Mouse (Mus musculus) liver, embryonic 16.5 days (tissue): ENCODE results near the gene Celf5. TPM values are rescaled to one million over a fixed set of nuclear protein-coding genes. Genes with fewer than 3 reads are reported as not detected.

Experiments
- ATAC-seq: fragments of 200-750 bp; cut with Nextera tagmentation; 2 replicates; pipeline ENCODE4 v1.8.0; 2017; ENCODE audit warnings: low read depth, mild to moderate bottlenecking, moderate number of reproducible peaks, moderate library complexity
- H3K27ac ChIP-seq: fragments of 300-500 bp; sonication (generic); 2 replicates; pipeline ENCODE4 v1.5.1; 2014; ENCODE audit warnings: mild to moderate bottlenecking, low read length
- H3K27me3 ChIP-seq: fragments of 300-500 bp; sonication (generic); 2 replicates; pipeline ENCODE4 v1.6.1; 2014; ENCODE audit warnings: low read depth, low read length, mixed read lengths; ENCODE audit not compliant: control insufficient read depth, insufficient read depth
- H3K36me3 ChIP-seq: fragments of 300-500 bp; sonication (generic); 2 replicates; pipeline ENCODE4 v1.6.1; 2014; ENCODE audit warnings: mild to moderate bottlenecking; ENCODE audit not compliant: control insufficient read depth, insufficient read depth
- H3K4me1 ChIP-seq: fragments of 300-500 bp; sonication (generic); 2 replicates; pipeline ENCODE4 v1.6.1; 2014; ENCODE audit warnings: low read depth, low read length, mixed read lengths; ENCODE audit not compliant: control insufficient read depth
- H3K4me2 ChIP-seq: fragments of 300-500 bp; sonication (generic); 2 replicates; pipeline ENCODE4 v1.6.1; 2014; ENCODE audit warnings: low read depth, low read length, mixed read lengths
- H3K4me3 ChIP-seq: fragments of 300-500 bp; sonication (generic); 2 replicates; pipeline ENCODE4 v1.5.1; 2014; ENCODE audit warnings: low read depth, mild to moderate bottlenecking, low read length
- H3K9ac ChIP-seq: fragments of 300-500 bp; sonication (generic); 2 replicates; pipeline ENCODE4 v1.6.1; 2014; ENCODE audit warnings: low read depth, low read length
- H3K9me3 ChIP-seq: fragments of 300-500 bp; sonication (generic); replicated peaks from 2 replicates; pipeline ENCODE4 v1.6.1; 2016; ENCODE audit warnings: low read length; ENCODE audit not compliant: control insufficient read depth
- WGBS: fragments of 180-500 bp; shearing (Covaris S2); extraction: QIAGEN DNeasy Blood & Tissue Kit; methylation state at CpG from one replicate; pipeline ENCODE4 v1.1.7; 2014; ENCODE audit not compliant: insufficient replicate concordance; 5-methylcytosine and 5-hydroxymethylcytosine counted together
- polyA plus RNA-seq: library from polyadenylated mRNA; unstranded; fragments of >200 nt; fragmentation: Nextera tagmentation; extraction: Ambion mirVana; gene quantifications from 2 replicates; pipeline ENCODE4 v1.2.1, GENCODE M21; 2015

The Celf5 gene
- polyA plus RNA-seq, 1 experiment from 2014 or later: 0.05 TPM

GRCm38 (mm10) chr10:81518546-81518945, 36.0 kb upstream of the Celf5 start:
- WGBS: 15% methylated on average over 4 of the region's 4 CpGs
- Histone ChIP-seq H3K27me3 (no peaks in the 10 kb centered on the region), H3K4me1 (peaks cover 30% of the 10 kb centered on the region), H3K36me3 (peaks cover 5% of the 10 kb centered on the region), H3K9ac (no peak overlapping the region), H3K27ac (no peak overlapping the region; the same call in 1 of the 2 replicates), H3K4me2 (no peak overlapping the region), H3K4me3 (no peak overlapping the region), H3K9me3 (no peaks in the 10 kb centered on the region)
- no peak for ATAC-seq

GRCm38 (mm10) chr10:81517227-81517626, 34.7 kb upstream of the Celf5 start:
- Histone ChIP-seq H3K27me3 (no peaks in the 10 kb centered on the region), H3K4me1 (peaks cover 25% of the 10 kb centered on the region), H3K4me3 (no peak overlapping the region), H3K9ac (no peak overlapping the region), H3K9me3 (no peaks in the 10 kb centered on the region), H3K36me3 (peaks cover 5% of the 10 kb centered on the region), H3K4me2 (no peak overlapping the region), H3K27ac (no peak overlapping the region)
- WGBS: 45% methylated on average over 8 of the region's 8 CpGs
- ATAC-seq: no peak

GRCm38 (mm10) chr10:81513798-81514197, 31.3 kb upstream of the Celf5 start:
- Histone ChIP-seq H3K4me1 (peaks cover 15% of the 10 kb centered on the region), H3K9me3 (no peaks in the 10 kb centered on the region), H3K9ac (no peak overlapping the region), H3K27ac (no peak overlapping the region), H3K36me3 (peaks cover 5% of the 10 kb centered on the region), H3K27me3 (no peaks in the 10 kb centered on the region), H3K4me3 (no peak overlapping the region), H3K4me2 (no peak overlapping the region)
- no peak for ATAC-seq
- 73% methylated on average over 5 of the region's 5 CpGs for WGBS

- Histone ChIP-seq H3K4me2 (no peak overlapping the region), H3K27me3 (no peaks in the 10 kb centered on the region), H3K9ac (no peak overlapping the region), H3K27ac (no peak overlapping the region), H3K4me1 (no peaks in the 10 kb centered on the region), H3K9me3 (no peaks in the 10 kb centered on the region), H3K36me3 (peaks cover 5% of the 10 kb centered on the region), H3K4me3 (no peak overlapping the region)
- WGBS: 59% methylated on average over 14 of the region's 14 CpGs
- ATAC-seq: no peak
These were observed 27.8 kb upstream of the Celf5 start for GRCm38 (mm10) chr10:81510246-81510810.

GRCm38 (mm10) chr10:81507691-81508489, 25.4 kb upstream of the Celf5 start:
- Histone ChIP-seq H3K27me3 (no peaks in the 10 kb centered on the region; the same call in 1 of the 2 replicates), H3K27ac (no peak overlapping the region), H3K9me3 (no peaks in the 10 kb centered on the region), H3K4me1 (peaks cover 2% of the 10 kb centered on the region), H3K36me3 (no peaks in the 10 kb centered on the region), H3K4me2 (no peak overlapping the region), H3K4me3 (no peak overlapping the region), H3K9ac (no peak overlapping the region)
- ATAC-seq: no peak
- 62% methylated on average over 13 of the region's 13 CpGs for WGBS

- Histone ChIP-seq H3K27ac (no peak overlapping the region), H3K27me3 (no peaks in the 10 kb centered on the region; the same call in 1 of the 2 replicates), H3K4me1 (peaks cover 4% of the 10 kb centered on the region), H3K4me2 (no peak overlapping the region), H3K4me3 (no peak overlapping the region), H3K9me3 (no peaks in the 10 kb centered on the region), H3K9ac (no peak overlapping the region), H3K36me3 (no peaks in the 10 kb centered on the region)
- no peak for ATAC-seq
- WGBS: 40% methylated on average over 6 of the region's 6 CpGs
These were observed 24.6 kb upstream of the Celf5 start for GRCm38 (mm10) chr10:81507095-81507494.

- Histone ChIP-seq H3K4me2 (no peak overlapping the region), H3K9ac (no peak overlapping the region), H3K4me1 (peaks cover 4% of the 10 kb centered on the region), H3K9me3 (no peaks in the 10 kb centered on the region), H3K4me3 (no peak overlapping the region), H3K36me3 (no peaks in the 10 kb centered on the region), H3K27ac (no peak overlapping the region), H3K27me3 (no peaks in the 10 kb centered on the region; the same call in 1 of the 2 replicates)
- ATAC-seq: no peak
- WGBS: 68% methylated on average over 14 of the region's 15 CpGs
These were observed 22.6 kb upstream of the Celf5 start for GRCm38 (mm10) chr10:81505016-81505664.

GRCm38 (mm10) chr10:81502658-81503057, 20.1 kb upstream of the Celf5 start:
- H3K36me3 ChIP-seq: no peaks in the 10 kb centered on the region
- no peaks in the 10 kb centered on the region for H3K9me3 ChIP-seq
- H3K9ac ChIP-seq: peak overlapping the region; percentile 16; the same call in 1 of the 2 replicates
- ATAC-seq: peak; percentile 43; the same call in 1 of the 2 replicates
- H3K27me3 ChIP-seq: no peaks in the 10 kb centered on the region; the same call in 1 of the 2 replicates
- no peak overlapping the region for H3K27ac ChIP-seq
- H3K4me2 ChIP-seq: peak overlapping the region; percentile 61
- peaks cover 26% of the 10 kb centered on the region for H3K4me1 ChIP-seq
- WGBS: 11% methylated on average over 36 of the region's 36 CpGs
- H3K4me3 ChIP-seq: peak overlapping the region; percentile 36

GRCm38 (mm10) chr10:81501863-81502262, 19.4 kb upstream of the Celf5 start:
- Histone ChIP-seq H3K27ac (no peak overlapping the region), H3K27me3 (no peaks in the 10 kb centered on the region; the same call in 1 of the 2 replicates), H3K36me3 (no peaks in the 10 kb centered on the region), H3K4me1 (peaks cover 34% of the 10 kb centered on the region), H3K4me3 (no peak overlapping the region), H3K4me2 (no peak overlapping the region), H3K9me3 (no peaks in the 10 kb centered on the region), H3K9ac (no peak overlapping the region)
- WGBS: 70% methylated on average over 5 of the region's 5 CpGs
- no peak for ATAC-seq
